Mouse (Mus musculus) spleen, embryonic (tissue): ENCODE data around the gene Anapc7.

Experiments
- CTCF ChIA-PET: fragments of 350-600 bp; sonication (Branson Sonifier 250); formaldehyde crosslinking; loops from one replicate; lab custom pipeline; 2022; lab: Charles Lee

The Anapc7 gene

DNA sequence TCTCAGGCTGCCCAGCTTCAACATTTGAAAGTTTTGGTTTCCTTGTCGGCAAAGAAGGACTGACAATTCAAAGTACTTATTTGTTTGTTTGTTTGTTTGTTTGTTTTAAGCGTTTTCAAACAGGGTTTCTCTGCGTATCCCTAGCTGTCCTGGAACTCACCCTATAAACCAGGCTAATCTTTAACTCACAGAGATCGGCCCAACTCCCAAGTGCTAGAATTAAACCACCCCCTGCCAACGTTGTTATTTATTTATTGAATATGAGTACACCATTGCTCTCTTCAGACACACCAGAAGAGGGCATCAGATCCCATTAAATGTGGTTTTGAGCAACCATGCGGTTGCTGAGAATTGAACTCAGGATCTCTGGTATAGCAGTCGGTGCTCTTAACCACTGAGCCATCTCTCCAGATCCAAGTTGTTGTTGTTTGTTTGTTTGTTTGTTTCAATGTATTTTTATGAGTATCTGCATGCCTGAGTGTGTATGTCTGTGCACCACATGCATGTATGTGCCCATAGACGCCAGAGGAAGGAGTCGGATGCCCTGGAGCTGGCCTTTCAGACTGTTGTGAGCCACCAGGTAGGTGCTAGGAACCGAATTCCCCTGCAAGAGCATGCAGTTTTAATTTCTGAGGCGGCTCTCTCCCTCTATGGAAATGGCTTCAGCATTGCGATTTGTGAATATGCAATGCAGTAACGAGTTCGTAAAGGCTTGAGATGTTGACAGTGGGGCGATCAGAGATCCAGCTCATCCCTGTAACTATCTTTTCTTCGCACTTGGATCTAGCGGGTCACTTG is at the start of gene Anapc7:
Gene Anapc7, plus strand, starts transcription at position 423 of the 798 bp plus-strand sequence.
- CTCF ChIA-PET: interaction anchor here (0.6 kb wide), 1 partner anchor 44 kb away, joined by 18 read pairs; no protein-coding TSS in a partner anchor

DNA sequence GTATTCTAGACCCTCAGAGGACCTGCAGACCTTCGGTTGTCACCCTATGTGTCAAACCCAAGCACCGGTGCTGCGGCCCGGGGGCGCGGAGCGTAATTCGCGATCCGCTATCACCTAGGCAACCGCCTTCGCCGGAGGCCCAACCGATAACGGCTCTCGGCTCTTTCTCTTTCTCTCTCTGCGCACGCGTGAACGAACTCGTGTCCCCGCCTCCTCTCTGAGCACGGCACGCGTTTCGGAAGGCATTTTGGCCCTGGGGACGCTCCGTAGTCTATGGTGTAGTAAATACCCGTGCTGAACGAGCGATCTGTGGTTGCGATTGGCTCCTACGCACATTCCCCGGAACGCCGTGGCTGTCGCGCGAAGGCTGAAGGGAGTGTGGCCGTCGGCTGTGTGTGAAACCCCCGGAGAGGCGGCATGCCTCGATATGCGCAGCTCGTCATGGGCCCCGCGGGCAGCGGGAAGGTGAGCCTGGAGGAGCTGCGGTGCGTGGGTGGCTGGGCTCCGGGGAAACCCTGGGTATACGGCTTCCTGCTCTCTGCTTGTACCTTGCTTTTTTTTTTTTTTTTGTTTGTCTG is 49.2 kb upstream of the Anapc7 start, which contains the start of gene Fam216a:
Gene Fam216a, minus strand, starts transcription at position 173 of the 578 bp plus-strand sequence.
- CTCF ChIA-PET: interaction anchor here (0.7 kb wide), 1 partner anchor 12 kb away, joined by 3 read pairs; no protein-coding TSS in a partner anchor

GRCm38 (mm10) chr5:122372878-122373277 is 48.6 kb upstream of the Anapc7 start:
- CTCF ChIA-PET: interaction anchor here (0.7 kb wide), 1 partner anchor 12 kb away, joined by 3 read pairs; no protein-coding TSS in a partner anchor

- CTCF ChIA-PET: interaction anchor here (0.7 to 1.3 kb wide), 2 partner anchors 13 to 44 kb away, joined by 3 to 18 read pairs; no protein-coding TSS in a partner anchor
Measured at GRCm38 (mm10) chr5:122377101-122377833, 44.2 kb upstream of the Anapc7 start.

GRCm38 (mm10) chr5:122378171-122378570 is 43.3 kb upstream of the Anapc7 start:
- CTCF ChIA-PET: interaction anchor here (0.7 kb wide), 1 partner anchor 43 kb away, joined by 18 read pairs; no protein-coding TSS in a partner anchor

- CTCF ChIA-PET: interaction anchor here (0.6 to 1.3 kb wide), 4 partner anchors 13 to 250 kb away, joined by 3 to 7 read pairs (median 4); partner anchors contain the start of gene Tctn1
Measured at GRCm38 (mm10) chr5:122379374-122380155, 41.9 kb upstream of the Anapc7 start.

- CTCF ChIA-PET: interaction anchor here (0.6 to 0.8 kb wide), 3 partner anchors 13 to 1013 kb away, joined by 3 to 8 read pairs (median 5); no protein-coding TSS in a partner anchor
Measured at GRCm38 (mm10) chr5:122390006-122390405, 31.5 kb upstream of the Anapc7 start.

DNA sequence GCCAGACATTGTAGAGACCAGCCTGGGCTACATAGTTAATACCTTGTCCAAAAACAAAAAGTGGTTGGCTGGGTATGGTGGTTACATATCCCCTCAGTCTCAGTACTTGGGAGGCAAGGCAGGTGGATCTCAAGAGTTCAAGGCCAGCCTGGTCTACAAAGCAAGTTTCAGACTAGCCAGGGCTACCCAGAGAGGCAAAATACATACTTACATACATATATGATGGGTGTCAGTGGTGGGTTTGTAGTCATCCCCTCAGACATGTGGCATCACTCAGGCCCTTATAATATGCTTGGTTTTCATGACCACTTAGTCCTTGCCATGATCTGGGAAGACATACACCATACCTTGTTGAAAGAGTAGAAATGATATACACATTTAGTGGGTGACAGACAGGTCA is 30.8 kb upstream of the Anapc7 start:
- CTCF ChIA-PET: interaction anchor here (0.8 kb wide), 1 partner anchor 14 kb away, joined by 3 read pairs; no protein-coding TSS in a partner anchor

GRCm38 (mm10) chr5:122391178-122391785 is 30.2 kb upstream of the Anapc7 start:
- CTCF ChIA-PET: interaction anchor here (0.6 to 0.7 kb wide), 3 partner anchors 113 to 1074 kb away, joined by 3 to 4 read pairs (median 3); no protein-coding TSS in a partner anchor

DNA sequence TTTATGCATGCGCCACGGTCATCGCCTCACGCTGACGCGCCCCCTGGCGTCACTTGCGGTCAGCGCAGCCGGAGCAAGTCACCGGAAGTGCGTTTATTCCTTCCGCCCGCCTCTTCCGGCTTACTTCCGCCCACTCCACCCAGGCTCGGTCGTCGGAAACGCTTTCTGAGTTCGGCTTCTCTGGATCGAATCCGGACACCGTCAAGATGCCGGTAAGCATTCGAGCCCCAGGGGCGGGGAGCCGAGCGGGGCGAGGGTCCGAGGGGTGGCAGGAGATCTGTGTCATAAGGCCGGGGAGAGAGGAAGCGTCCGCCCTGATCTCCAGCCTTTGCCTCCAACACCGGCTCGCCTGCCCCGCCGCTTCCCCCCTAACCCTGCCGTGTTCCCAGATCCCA is 29.7 kb upstream of the Anapc7 start, which contains the start of gene Arpc3:
Gene Arpc3, plus strand, starts transcription at position 93 of the 395 bp plus-strand sequence.
- CTCF ChIA-PET: interaction anchor here (0.6 to 0.7 kb wide), 4 partner anchors 12 to 1074 kb away, joined by 3 to 4 read pairs (median 3); no protein-coding TSS in a partner anchor

GRCm38 (mm10) chr5:122392227-122393004 is 29.1 kb upstream of the Anapc7 start:
- CTCF ChIA-PET: interaction anchor here (0.6 kb wide), 3 partner anchors 13 to 1073 kb away, joined by 3 to 4 read pairs (median 3); no protein-coding TSS in a partner anchor

GRCm38 (mm10) chr5:122393887-122394286 is 27.6 kb upstream of the Anapc7 start:
- CTCF ChIA-PET: interaction anchor here (0.7 kb wide), 1 partner anchor 667 kb away, joined by 4 read pairs; no protein-coding TSS in a partner anchor

DNA sequence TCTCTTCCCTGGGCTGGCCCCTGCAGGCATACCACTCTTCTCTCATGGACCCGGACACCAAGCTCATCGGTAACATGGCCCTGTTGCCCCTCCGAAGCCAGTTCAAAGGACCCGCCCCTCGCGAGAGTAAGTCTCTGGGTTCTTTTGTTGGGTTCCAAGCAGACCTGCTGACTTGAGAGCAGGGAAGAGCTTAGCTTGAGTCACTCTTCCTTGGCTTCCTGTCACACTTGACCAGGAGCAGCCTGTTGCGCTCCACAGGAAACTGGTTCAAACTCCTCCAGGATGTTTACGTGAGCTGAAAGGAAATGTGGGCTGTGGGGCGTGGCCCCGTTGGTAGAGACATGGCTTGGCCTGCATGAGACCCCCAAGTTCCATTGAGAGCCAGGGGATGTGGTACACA is 24.7 kb upstream of the Anapc7 start:
- CTCF ChIA-PET: interaction anchor here (0.7 to 0.8 kb wide), 3 partner anchors 134 to 957 kb away, joined by 3 to 6 read pairs (median 3); no protein-coding TSS in a partner anchor

DNA sequence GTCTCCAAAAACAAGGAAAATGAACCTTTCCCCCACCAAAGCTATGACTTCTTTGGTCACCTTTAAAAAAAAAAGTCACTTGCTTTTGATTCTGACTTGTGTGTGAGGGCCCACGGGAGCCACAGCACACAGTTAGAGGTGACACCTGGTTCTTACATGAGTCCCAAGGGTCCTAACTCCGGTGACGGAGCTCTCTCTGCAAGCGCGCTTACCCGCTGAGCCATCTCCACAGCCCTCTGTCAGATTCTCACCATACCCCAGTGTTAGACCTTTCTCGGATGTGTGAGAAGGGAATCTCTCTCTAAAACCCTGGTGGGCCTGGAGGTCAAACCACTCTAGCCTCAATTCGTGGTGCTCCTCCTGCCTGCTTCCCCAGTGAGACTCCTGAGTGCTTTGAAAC is 24.0 kb upstream of the Anapc7 start:
- CTCF ChIA-PET: interaction anchor here (0.7 kb wide), 2 partner anchors 63 to 134 kb away, joined by 3 to 8 read pairs; no protein-coding TSS in a partner anchor

DNA sequence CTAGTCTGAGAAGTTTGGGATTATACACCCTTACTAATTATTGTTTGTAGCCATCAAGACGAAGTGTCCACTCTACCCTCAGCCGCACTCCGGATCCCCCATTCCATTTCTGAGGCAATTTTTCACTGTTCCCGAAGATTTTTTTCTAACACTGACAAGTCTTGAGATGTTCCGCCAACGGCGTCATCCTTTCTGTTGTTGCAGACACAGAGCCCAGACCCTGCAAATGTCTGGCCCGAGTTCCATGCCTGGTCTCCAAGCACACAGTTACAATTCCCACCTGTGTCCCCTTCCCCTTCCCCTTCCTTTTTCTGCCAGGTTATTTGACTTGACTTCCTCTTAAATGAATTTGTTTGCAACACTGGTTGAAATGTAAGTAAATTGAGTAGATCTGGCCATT is 21.6 kb upstream of the Anapc7 start:
- CTCF ChIA-PET: interaction anchor here (0.6 kb wide), 1 partner anchor 141 kb away, joined by 3 read pairs; no protein-coding TSS in a partner anchor

GRCm38 (mm10) chr5:122400628-122401302 is 20.7 kb upstream of the Anapc7 start:
- CTCF ChIA-PET: no interaction called here

GRCm38 (mm10) chr5:122401303-122401640 is 20.2 kb upstream of the Anapc7 start:
- CTCF ChIA-PET: no interaction called here

GRCm38 (mm10) chr5:122402160-122402559 is 19.3 kb upstream of the Anapc7 start:
- CTCF ChIA-PET: interaction anchor here (0.6 kb wide), 1 partner anchor 330 kb away, joined by 3 read pairs; no protein-coding TSS in a partner anchor
